Mouse (Mus musculus) MEL-GATA-1-ER (cell line): ENCODE measurements around the gene Rgs9bp.
"Not testable (repeated sequence)": the region's sequence is repeated elsewhere in the genome, so short reads cannot be mapped to it uniquely, and the experiment has no call there.

Experiments
- DNase-seq: peaks from one replicate; pipeline ENCODE4 v3.0.0-alpha.2; 2012; ENCODE audit warnings: low read depth; ENCODE audit errors: extremely low read depth

Gene Rgs9bp

GRCm38 (mm10) chr7:35583476-35584025 is 1.8 kb downstream of the Rgs9bp start:
- DNase-seq: no peak

GRCm38 (mm10) chr7:35582719-35583118 is 2.7 kb downstream of the Rgs9bp start:
- DNase-seq: peak; percentile 42

- peak; percentile 49 for DNase-seq
Measured at GRCm38 (mm10) chr7:35579849-35580248, 5.5 kb downstream of the Rgs9bp start.

GRCm38 (mm10) chr7:35570883-35571282 is 14.5 kb downstream of the Rgs9bp start:
- DNase-seq: not testable (repeated sequence)

GRCm38 (mm10) chr7:35569724-35570123 is 15.7 kb downstream of the Rgs9bp start:
- not testable (repeated sequence) for DNase-seq

GRCm38 (mm10) chr7:35565965-35566364 is 19.4 kb downstream of the Rgs9bp start:
- DNase-seq: not testable (repeated sequence)

- DNase-seq: not testable (repeated sequence)
Measured at GRCm38 (mm10) chr7:35564872-35565271, 20.5 kb downstream of the Rgs9bp start.

GRCm38 (mm10) chr7:35564067-35564865 is 21.1 kb downstream of the Rgs9bp start:
- DNase-seq: no peak

GRCm38 (mm10) chr7:35563071-35563470 is 22.3 kb downstream of the Rgs9bp start:
- DNase-seq: no peak

- no peak for DNase-seq
Measured at GRCm38 (mm10) chr7:35559838-35560237, 25.5 kb downstream of the Rgs9bp start.

- DNase-seq: no peak
Measured at GRCm38 (mm10) chr7:35558681-35559080, 26.7 kb downstream of the Rgs9bp start.

GRCm38 (mm10) chr7:35557577-35557976 is 27.8 kb downstream of the Rgs9bp start:
- DNase-seq: peak; percentile 87

GRCm38 (mm10) chr7:35556905-35557304 is 28.5 kb downstream of the Rgs9bp start:
- DNase-seq: no peak

GRCm38 (mm10) chr7:35556205-35556603 is 29.2 kb downstream of the Rgs9bp start, which contains the start of gene Nudt19:
Gene Nudt19, minus strand, starts transcription at chr7:35556304.
- DNase-seq: no peak

GRCm38 (mm10) chr7:35555224-35556204 is 29.9 kb downstream of the Rgs9bp start:
- DNase-seq: peak; percentile 64

GRCm38 (mm10) chr7:35554605-35555175 is 30.7 kb downstream of the Rgs9bp start:
- no peak for DNase-seq

- peak; percentile 47 for DNase-seq
Measured at GRCm38 (mm10) chr7:35553751-35554604, 31.4 kb downstream of the Rgs9bp start.

- peak; percentile 46 for DNase-seq
Measured at GRCm38 (mm10) chr7:35545881-35546280, 39.5 kb downstream of the Rgs9bp start.

- DNase-seq: no peak
Measured at GRCm38 (mm10) chr7:35537562-35537961, 47.8 kb downstream of the Rgs9bp start, which contains the start of gene Tdrd12. Gene Tdrd12, minus strand, starts transcription at chr7:35537745.
